Mouse (Mus musculus): Measurements from ENCODE around the gene Rc3h1.

DNA sequence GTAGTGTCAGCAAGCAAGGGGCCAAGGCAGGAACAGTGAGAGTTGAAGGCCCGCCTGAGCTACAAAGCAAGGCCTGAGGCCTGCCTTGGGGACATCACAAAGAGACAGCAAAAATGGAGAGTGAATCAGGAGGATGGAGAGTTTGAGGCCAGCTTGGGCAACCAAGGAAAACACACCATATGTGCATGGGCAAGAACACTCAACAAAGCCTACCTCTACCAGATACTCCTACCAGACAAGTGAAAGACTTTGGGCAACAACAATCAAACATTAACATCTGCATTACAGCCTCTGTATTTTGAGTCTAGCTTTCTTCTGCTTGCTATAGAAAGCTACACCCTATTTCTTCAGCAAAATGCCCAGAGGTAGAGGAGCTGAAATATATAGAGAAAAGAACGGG is 101.8 kb downstream of the Rc3h1 start:
- no peak for TF ChIP-seq CTCF (conservative IDR thresholded peaks at IDR 0.05; ENCODE audit: low read length)
- no peak for TF ChIP-seq NANOG (IDR thresholded peaks at IDR 0.05; ENCODE audit: borderline replicate concordance, low read length)
- no peak for TF ChIP-seq POU5F1 (IDR thresholded peaks at IDR 0.05; ENCODE audit: borderline replicate concordance, low read length)
